Mouse (Mus musculus) liver, adult 2 months (tissue): ENCODE results near the gene Senp3.

Experiments
- CTCF ChIP-seq: fragments of 200-500 bp; IDR thresholded peaks from 2 replicates; pipeline ENCODE4 v1.5.1; 2011; ENCODE audit warnings: low read depth, low read length, control low read depth
- POLR2A ChIP-seq: fragments of 200-500 bp; IDR thresholded peaks from 2 replicates; pipeline ENCODE4 v1.6.1; 2011; ENCODE audit warnings: low read length, control low read depth; ENCODE audit not compliant: insufficient read depth; ENCODE audit errors: extremely low read depth

- TF ChIP-seq POLR2A, result no peak
- no peak for TF ChIP-seq CTCF
These were observed 20.5 kb downstream of the Senp3 start for GRCm38 (mm10) chr11:69661221-69661881.
